Mouse (Mus musculus) G1E (cell line): ENCODE measurements around the gene Prokr1.

Experiments used
- CTCF ChIP-seq: IDR thresholded peaks from 2 replicates; pipeline ENCODE4 v1.5.1; 2012; ENCODE audit warnings: low read depth, low read length, inconsistent platforms, mixed read lengths
- POLR2AphosphoS5 ChIP-seq: IDR thresholded peaks from 2 replicates; pipeline ENCODE4 v1.6.1; 2012; ENCODE audit warnings: low read depth, low read length, inconsistent platforms; ENCODE audit not compliant: insufficient replicate concordance

GRCm38 (mm10) chr6:87564356-87564755 lies 26.2 kb downstream of the Prokr1 start:
- no peak for TF ChIP-seq CTCF
- TF ChIP-seq POLR2AphosphoS5: no peak
